Mouse (Mus musculus): ENCODE measurements around the gene Kras.

GRCm38 (mm10) chr6:145246841-145247240, 3.2 kb downstream of the Kras start:
- TF ChIP-seq CTCF (IDR thresholded peaks at IDR 0.05; ENCODE audit: low read depth, low read length) = no peak
- no peak for TF ChIP-seq POLR2A (IDR thresholded peaks at IDR 0.05; ENCODE audit: insufficient read depth, low read length)
- no peak for TF ChIP-seq EP300 (IDR thresholded peaks at IDR 0.05; ENCODE audit: insufficient read depth, low read depth, low read length)

Data from ES-Bruce4 (cell line).